Mouse (Mus musculus) hindbrain, embryonic 15.5 days (tissue): ENCODE measurements around the gene Ppp1r9a. TPM values are rescaled to one million over a fixed set of nuclear protein-coding genes. Genes with fewer than 3 reads are reported as not detected.

ENCODE experiments used
- ATAC-seq: fragments of 200-750 bp; cut with Nextera tagmentation; 2 replicates; pipeline ENCODE4 v1.8.0; 2017; ENCODE audit warnings: low read depth, moderate number of reproducible peaks, moderate TSS enrichment; ENCODE audit not compliant: low FRiP score
- H3K27ac ChIP-seq: fragments of 300-500 bp; sonication (generic); replicated peaks from 2 replicates; pipeline ENCODE4 v1.5.1; 2015; ENCODE audit warnings: mild to moderate bottlenecking, inconsistent platforms
- H3K27me3 ChIP-seq: fragments of 300-500 bp; sonication (generic); 2 replicates; pipeline ENCODE4 v1.6.1; 2015; ENCODE audit warnings: control low read depth, inconsistent platforms
- H3K36me3 ChIP-seq: fragments of 300-500 bp; sonication (generic); 2 replicates; pipeline ENCODE4 v1.6.1; 2015; ENCODE audit warnings: control low read depth, inconsistent platforms
- H3K4me1 ChIP-seq: fragments of 300-500 bp; sonication (generic); replicated peaks from 2 replicates; pipeline ENCODE4 v1.6.1; 2015; ENCODE audit warnings: control low read depth, inconsistent platforms
- H3K4me2 ChIP-seq: fragments of 300-500 bp; sonication (generic); 2 replicates; pipeline ENCODE4 v1.6.1; 2015; ENCODE audit warnings: moderate library complexity, mild to moderate bottlenecking, inconsistent platforms
- H3K4me3 ChIP-seq: fragments of 300-500 bp; sonication (generic); 2 replicates; pipeline ENCODE4 v1.5.1; 2015; ENCODE audit warnings: mild to moderate bottlenecking, inconsistent platforms
- H3K9ac ChIP-seq: fragments of 300-500 bp; sonication (generic); 2 replicates; pipeline ENCODE4 v1.6.1; 2015; ENCODE audit warnings: inconsistent platforms
- H3K9me3 ChIP-seq: fragments of 300-500 bp; sonication (generic); 2 replicates; pipeline ENCODE4 v1.6.1; 2016; ENCODE audit warnings: control low read depth, inconsistent platforms
- WGBS: fragments of 180-500 bp; shearing (Covaris S2); methylation state at CpG from one replicate; pipeline ENCODE4 v1.1.7; 2015; 5-methylcytosine and 5-hydroxymethylcytosine counted together
- polyA plus RNA-seq: library from polyadenylated mRNA; unstranded; fragments of >200 nt; fragmentation: Nextera tagmentation; extraction: Ambion mirVana; gene quantifications from 2 replicates; pipeline ENCODE4 v1.2.1, GENCODE M21; 2015

Gene Ppp1r9a
- polyA plus RNA-seq, 1 experiment from 2014 or later: 36.1 TPM

GRCm38 (mm10) chr6:5079108-5079507, 176.4 kb downstream of the Ppp1r9a start:
- no peak for ATAC-seq
- no peak overlapping the region for H3K27ac ChIP-seq
- 97% methylated on average over 1 of the region's 1 CpGs for WGBS

GRCm38 (mm10) chr6:5080094-5080493, 177.4 kb downstream of the Ppp1r9a start:
- Histone ChIP-seq H3K27me3 (no peaks in the 10 kb centered on the region), H3K36me3 (0 out of 2 replicates have a peak, but pooled peaks cover 4% of the 10 kb centered on the region), H3K4me1 (peaks cover 6% of the 10 kb centered on the region; the same call in 1 of the 2 replicates), H3K9me3 (no peaks in the 10 kb centered on the region), H3K4me2 (no peak overlapping the region), H3K27ac (no peak overlapping the region), H3K4me3 (no peak overlapping the region), H3K9ac (no peak overlapping the region)
- 39% methylated on average over 5 of the region's 5 CpGs for WGBS
- ATAC-seq: no peak

More at GRCm38 (mm10) chr6:5079108-5079507, 176.4 kb downstream of the Ppp1r9a start:
- H3K27me3 ChIP-seq: no peaks in the 10 kb centered on the region
- no peak overlapping the region for H3K9ac ChIP-seq
- no peak overlapping the region for H3K4me2 ChIP-seq
- no peaks in the 10 kb centered on the region for H3K9me3 ChIP-seq
- H3K4me3 ChIP-seq: no peak overlapping the region
- H3K4me1 ChIP-seq: peaks cover 6% of the 10 kb centered on the region; the same call in 1 of the 2 replicates
- H3K36me3 ChIP-seq: 0 out of 2 replicates have a peak, but pooled peaks cover 4% of the 10 kb centered on the region

DNA sequence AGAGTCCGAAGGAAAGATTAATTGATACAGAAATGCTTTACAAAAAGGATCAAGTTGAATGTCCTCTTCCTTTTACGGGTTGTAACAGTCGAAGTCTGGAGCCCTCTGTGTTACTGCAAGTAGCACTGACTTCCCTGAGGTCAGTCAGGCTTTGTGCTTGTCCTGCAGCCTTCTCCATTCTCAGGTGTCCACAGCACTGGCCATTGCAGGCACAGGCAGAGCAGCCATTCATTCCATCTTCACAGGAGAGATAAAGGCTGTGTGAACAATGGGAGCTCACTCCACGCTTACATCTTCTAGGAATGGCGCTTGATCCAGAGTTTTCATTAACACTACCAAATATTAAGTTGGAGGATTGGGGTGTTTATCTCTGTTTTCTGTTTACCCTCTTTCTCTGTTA, 177.8 kb downstream of the Ppp1r9a start:
- 0 out of 2 replicates have a peak, but pooled peaks cover 4% of the 10 kb centered on the region for H3K36me3 ChIP-seq
- H3K4me2 ChIP-seq: no peak overlapping the region
- ATAC-seq: no peak
- H3K9me3 ChIP-seq: no peaks in the 10 kb centered on the region
- no peaks in the 10 kb centered on the region for H3K27me3 ChIP-seq
- no peak overlapping the region for H3K27ac ChIP-seq
- H3K9ac ChIP-seq: no peak overlapping the region
- peaks cover 6% of the 10 kb centered on the region; the same call in 1 of the 2 replicates for H3K4me1 ChIP-seq
- WGBS: 35% methylated on average over 5 of the region's 5 CpGs
- H3K4me3 ChIP-seq: no peak overlapping the region

DNA sequence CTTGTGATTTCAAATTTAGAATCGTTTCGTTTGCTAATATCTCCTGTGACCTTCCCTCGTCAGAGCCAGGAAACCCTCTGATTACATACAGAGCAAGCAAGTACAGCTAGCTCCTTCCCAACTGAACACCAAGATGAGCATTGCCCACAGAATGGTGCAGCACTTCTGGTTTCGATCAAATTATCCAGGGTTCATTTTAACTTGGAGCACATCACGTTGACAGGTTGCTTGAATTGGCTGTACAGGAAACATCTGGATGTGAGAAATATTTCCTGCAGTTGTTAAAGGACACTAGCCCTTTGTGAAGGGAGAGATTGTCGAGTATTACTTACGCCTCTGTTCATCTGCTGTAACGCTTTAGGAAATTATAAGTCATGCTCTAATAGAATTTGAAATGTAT, 178.4 kb downstream of the Ppp1r9a start:
- Histone ChIP-seq H3K4me1 (peaks cover 6% of the 10 kb centered on the region; the same call in 1 of the 2 replicates), H3K27ac (no peak overlapping the region), H3K9ac (no peak overlapping the region), H3K27me3 (no peaks in the 10 kb centered on the region), H3K4me3 (no peak overlapping the region), H3K4me2 (no peak overlapping the region), H3K9me3 (no peaks in the 10 kb centered on the region), H3K36me3 (0 out of 2 replicates have a peak, but pooled peaks cover 4% of the 10 kb centered on the region)
- ATAC-seq: no peak
- 57% methylated on average over 8 of the region's 8 CpGs for WGBS

- Histone ChIP-seq H3K4me2 (no peak overlapping the region), H3K9ac (no peak overlapping the region), H3K27me3 (no peaks in the 10 kb centered on the region), H3K4me3 (no peak overlapping the region), H3K27ac (no peak overlapping the region), H3K36me3 (0 out of 2 replicates have a peak, but pooled peaks cover 4% of the 10 kb centered on the region), H3K9me3 (no peaks in the 10 kb centered on the region), H3K4me1 (peaks cover 6% of the 10 kb centered on the region; the same call in 1 of the 2 replicates)
- no peak for ATAC-seq
Observed at GRCm38 (mm10) chr6:5082144-5082543, 179.4 kb downstream of the Ppp1r9a start.

DNA sequence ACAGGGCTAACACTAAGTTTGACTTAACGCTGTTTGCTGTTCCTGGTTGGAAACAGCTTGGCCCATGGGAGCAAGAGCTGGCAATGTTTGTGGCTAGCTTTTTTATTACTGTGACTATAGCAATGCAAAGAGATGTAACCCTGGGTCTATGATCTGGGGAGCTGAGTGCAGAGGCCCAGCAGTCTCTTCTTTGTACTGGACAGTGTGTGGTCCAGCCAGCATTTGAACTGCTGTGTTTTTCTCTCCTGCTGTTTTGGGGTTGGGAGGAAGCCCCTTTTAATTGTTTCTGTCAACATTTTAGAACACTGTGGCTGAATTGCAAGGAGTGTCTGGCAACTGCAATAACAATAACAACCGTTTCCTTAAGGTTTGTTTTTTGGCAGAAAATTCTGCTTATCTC, 180.0 kb downstream of the Ppp1r9a start:
- Histone ChIP-seq H3K9me3 (no peaks in the 10 kb centered on the region), H3K27me3 (no peaks in the 10 kb centered on the region), H3K4me2 (no peak overlapping the region), H3K36me3 (0 out of 2 replicates have a peak, but pooled peaks cover 4% of the 10 kb centered on the region), H3K4me3 (no peak overlapping the region), H3K9ac (no peak overlapping the region), H3K4me1 (peaks cover 6% of the 10 kb centered on the region; the same call in 1 of the 2 replicates), H3K27ac (no peak overlapping the region)
- 25% methylated on average over 2 of the region's 2 CpGs for WGBS
- ATAC-seq: no peak

DNA sequence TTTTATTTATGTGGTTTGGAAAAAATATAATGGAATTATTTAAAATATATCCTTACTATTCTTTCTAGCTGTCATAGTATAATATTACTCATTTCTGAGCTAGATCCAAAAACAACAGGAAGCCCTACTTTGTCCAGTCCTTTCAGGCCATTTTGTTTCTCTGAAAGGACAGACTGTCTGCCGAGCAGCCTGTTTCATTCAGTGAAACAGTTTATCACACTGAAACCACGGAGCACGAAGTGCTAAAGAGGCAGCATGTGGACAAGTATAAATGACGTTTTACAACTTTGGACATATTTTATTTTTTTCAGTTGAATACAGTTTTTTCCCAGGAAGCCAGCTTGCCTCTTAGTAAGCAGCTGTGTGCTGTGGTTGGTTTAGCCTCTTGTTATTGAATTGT, 181.2 kb downstream of the Ppp1r9a start:
- Histone ChIP-seq H3K36me3 (no peaks in the 10 kb centered on the region), H3K4me3 (no peak overlapping the region), H3K27ac (no peak overlapping the region), H3K27me3 (no peaks in the 10 kb centered on the region), H3K4me2 (no peak overlapping the region), H3K9me3 (no peaks in the 10 kb centered on the region), H3K4me1 (peaks cover 6% of the 10 kb centered on the region; the same call in 1 of the 2 replicates), H3K9ac (no peak overlapping the region)
- ATAC-seq: no peak
- 18% methylated on average over 4 of the region's 4 CpGs for WGBS

- H3K4me2 ChIP-seq: no peak overlapping the region
- no peaks in the 10 kb centered on the region for H3K27me3 ChIP-seq
- no peak overlapping the region for H3K4me3 ChIP-seq
- 89% methylated on average over 7 of the region's 7 CpGs for WGBS
- no peaks in the 10 kb centered on the region for H3K9me3 ChIP-seq
- no peak overlapping the region for H3K27ac ChIP-seq
- no peaks in the 10 kb centered on the region for H3K36me3 ChIP-seq
- H3K9ac ChIP-seq: no peak overlapping the region
- ATAC-seq: no peak
- no peaks in the 10 kb centered on the region for H3K4me1 ChIP-seq
Observed at GRCm38 (mm10) chr6:5091873-5092272, 189.2 kb downstream of the Ppp1r9a start.

DNA sequence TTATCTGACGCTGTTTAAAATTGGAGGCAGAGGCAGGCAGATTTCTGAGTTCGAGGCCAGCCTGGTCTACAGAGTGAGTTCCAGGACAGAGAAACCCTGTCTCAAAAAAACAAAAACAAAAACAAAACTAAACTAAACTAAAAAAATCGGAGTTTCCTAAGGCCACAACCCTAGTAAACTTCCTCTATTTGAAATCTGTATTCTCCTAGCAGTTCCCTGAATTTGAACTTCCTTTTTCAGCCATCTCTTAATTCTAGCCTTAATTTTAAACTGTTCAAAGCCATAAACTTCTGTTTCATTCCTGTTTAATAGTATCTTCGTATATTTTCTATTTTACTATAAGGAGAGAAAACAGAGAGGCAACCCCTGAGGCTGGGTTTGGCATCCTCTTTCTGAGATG, 190.1 kb downstream of the Ppp1r9a start:
- ATAC-seq: no peak

GRCm38 (mm10) chr6:5093516-5093915, 190.8 kb downstream of the Ppp1r9a start:
- Histone ChIP-seq H3K36me3 (no peaks in the 10 kb centered on the region), H3K27me3 (no peaks in the 10 kb centered on the region), H3K9me3 (no peaks in the 10 kb centered on the region), H3K4me3 (no peak overlapping the region), H3K4me2 (no peak overlapping the region), H3K9ac (no peak overlapping the region), H3K4me1 (no peaks in the 10 kb centered on the region), H3K27ac (peak overlapping the region; percentile 55; the same call in 1 of the 2 replicates)
- 69% methylated on average over 4 of the region's 4 CpGs for WGBS
- peak; percentile 42 for ATAC-seq

More for the DNA sequence above, 190.1 kb downstream of the Ppp1r9a start:
- no peaks in the 10 kb centered on the region for H3K36me3 ChIP-seq
- WGBS: 92% methylated on average over 4 of the region's 4 CpGs
- H3K4me2 ChIP-seq: no peak overlapping the region
- no peak overlapping the region for H3K9ac ChIP-seq
- no peaks in the 10 kb centered on the region for H3K9me3 ChIP-seq
- H3K4me3 ChIP-seq: no peak overlapping the region
- H3K4me1 ChIP-seq: no peaks in the 10 kb centered on the region
- no peak overlapping the region for H3K27ac ChIP-seq
- H3K27me3 ChIP-seq: no peaks in the 10 kb centered on the region

DNA sequence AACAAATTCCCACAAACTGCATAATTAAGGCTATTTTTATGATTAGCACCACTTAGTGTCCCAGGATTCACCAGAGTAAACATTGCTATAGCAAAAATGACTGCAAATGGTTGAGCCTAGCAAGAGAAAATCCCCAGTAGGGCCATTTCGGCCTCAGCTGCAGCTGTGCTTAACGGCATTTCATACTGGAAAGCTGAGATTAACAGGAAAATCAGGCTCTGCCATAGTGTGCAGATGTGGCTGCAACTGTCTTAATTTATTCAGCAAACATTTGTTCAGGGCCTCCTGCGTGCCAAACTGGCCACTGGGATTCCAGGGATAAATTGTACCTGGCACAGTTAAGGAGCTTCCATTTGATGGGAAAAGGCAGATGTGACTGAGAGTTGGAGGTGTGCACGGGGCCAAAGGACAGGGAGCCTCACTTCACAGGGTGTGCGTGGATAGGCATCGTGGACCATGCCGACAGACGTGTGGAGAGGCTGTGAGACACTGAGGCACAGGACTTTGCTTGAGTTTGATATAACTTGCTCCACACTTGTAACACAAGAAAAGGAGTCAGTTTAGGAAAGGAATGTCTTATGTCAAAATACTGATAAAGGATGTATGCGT, 192.8 kb downstream of the Ppp1r9a start:
- 76% methylated on average over 9 of the region's 9 CpGs for WGBS
- ATAC-seq: peak; percentile 66; the same call in 1 of the 2 replicates
- H3K27me3 ChIP-seq: no peaks in the 10 kb centered on the region

GRCm38 (mm10) chr6:5097309-5097708, 194.6 kb downstream of the Ppp1r9a start:
- Histone ChIP-seq H3K9me3 (no peaks in the 10 kb centered on the region), H3K27ac (no peak overlapping the region), H3K4me2 (no peak overlapping the region), H3K9ac (no peak overlapping the region), H3K36me3 (no peaks in the 10 kb centered on the region), H3K4me3 (no peak overlapping the region), H3K27me3 (no peaks in the 10 kb centered on the region), H3K4me1 (no peaks in the 10 kb centered on the region)
- 45% methylated on average over 3 of the region's 3 CpGs for WGBS
- ATAC-seq: no peak

More for the DNA sequence above, 192.8 kb downstream of the Ppp1r9a start:
- no peak overlapping the region for H3K4me2 ChIP-seq
- H3K4me1 ChIP-seq: no peaks in the 10 kb centered on the region
- H3K4me3 ChIP-seq: no peak overlapping the region
- no peaks in the 10 kb centered on the region for H3K9me3 ChIP-seq
- H3K9ac ChIP-seq: no peak overlapping the region
- H3K36me3 ChIP-seq: no peaks in the 10 kb centered on the region
- no peak overlapping the region for H3K27ac ChIP-seq
